Mouse (Mus musculus): ENCODE results near the gene Fcho1.

DNA sequence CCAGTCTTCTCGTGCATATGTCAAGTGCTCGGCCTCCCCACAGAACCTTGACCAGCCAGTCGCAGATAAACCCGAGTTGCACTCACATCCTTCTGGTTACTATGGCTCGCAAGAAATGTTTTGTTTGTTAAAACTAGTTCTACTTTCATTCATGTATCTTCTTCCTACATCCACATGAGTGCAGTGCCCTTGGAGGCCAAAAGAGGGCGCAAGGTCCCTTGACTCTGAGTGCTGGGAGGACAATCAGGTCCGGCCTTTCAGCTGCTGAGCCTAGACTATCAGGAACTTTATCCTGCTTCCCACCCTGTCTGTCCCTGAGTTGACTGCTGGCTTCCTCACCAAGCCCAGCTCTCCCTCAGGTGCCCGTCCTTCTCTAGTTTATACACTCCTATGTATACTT, 17.6 kb downstream of the Fcho1 start:
- TF ChIP-seq GATA1 (IDR thresholded peaks at IDR 0.05; ENCODE audit: borderline replicate concordance, low read length) (no peak), FLI1 (IDR thresholded peaks at IDR 0.05; ENCODE audit: low read length) (no peak)

Data from megakaryocyte, embryonic 14.5 days (primary cell).